Mouse (Mus musculus) embryonic facial prominence, embryonic 15.5 days (tissue): ENCODE measurements around the gene Lzic. TPM values are rescaled to one million over a fixed set of nuclear protein-coding genes. Genes with fewer than 3 reads are reported as not detected.
A peak's percentile ranks its signal among the peaks of the same experiment; 100 is the strongest.

Source experiments
- ATAC-seq: fragments of 200-750 bp; cut with Nextera tagmentation; 2 replicates; pipeline ENCODE4 v1.8.0; 2017; ENCODE audit warnings: low read depth, moderate TSS enrichment; ENCODE audit not compliant: insufficient number of reproducible peaks, low FRiP score, low TSS enrichment
- H3K27ac ChIP-seq: fragments of 300-500 bp; sonication (generic); replicated peaks from 2 replicates; pipeline ENCODE4 v1.5.1; 2015; ENCODE audit warnings: mild to moderate bottlenecking, inconsistent platforms
- H3K27me3 ChIP-seq: fragments of 300-500 bp; sonication (generic); 2 replicates; pipeline ENCODE4 v1.6.1; 2015; ENCODE audit warnings: inconsistent platforms
- H3K36me3 ChIP-seq: fragments of 300-500 bp; sonication (generic); 2 replicates; pipeline ENCODE4 v1.6.1; 2015; ENCODE audit warnings: mild to moderate bottlenecking, inconsistent platforms
- H3K4me1 ChIP-seq: fragments of 300-500 bp; sonication (generic); 2 replicates; pipeline ENCODE4 v1.6.1; 2015; ENCODE audit warnings: inconsistent platforms
- H3K4me2 ChIP-seq: fragments of 300-500 bp; sonication (generic); replicated peaks from 2 replicates; pipeline ENCODE4 v1.6.1; 2015; ENCODE audit warnings: mild to moderate bottlenecking, inconsistent platforms
- H3K4me3 ChIP-seq: fragments of 300-500 bp; sonication (generic); replicated peaks from 2 replicates; pipeline ENCODE4 v1.5.1; 2015; ENCODE audit warnings: mild to moderate bottlenecking, inconsistent platforms
- H3K9ac ChIP-seq: fragments of 300-500 bp; sonication (generic); 2 replicates; pipeline ENCODE4 v1.6.1; 2015; ENCODE audit warnings: inconsistent platforms
- H3K9me3 ChIP-seq: fragments of 300-500 bp; sonication (generic); replicated peaks from 2 replicates; pipeline ENCODE4 v1.6.1; 2016; ENCODE audit warnings: inconsistent platforms
- WGBS: fragments of 180-500 bp; shearing (Covaris S2); methylation state at CpG from one replicate; pipeline ENCODE4 v1.1.7; 2015; 5-methylcytosine and 5-hydroxymethylcytosine counted together
- polyA plus RNA-seq: library from polyadenylated mRNA; unstranded; fragments of >200 nt; fragmentation: Nextera tagmentation; extraction: Ambion mirVana; gene quantifications from 2 replicates; pipeline ENCODE4 v1.2.1, GENCODE M21; 2015

Lzic gene
- polyA plus RNA-seq, result 46.2 and 46.8 TPM in 2 replicates

DNA sequence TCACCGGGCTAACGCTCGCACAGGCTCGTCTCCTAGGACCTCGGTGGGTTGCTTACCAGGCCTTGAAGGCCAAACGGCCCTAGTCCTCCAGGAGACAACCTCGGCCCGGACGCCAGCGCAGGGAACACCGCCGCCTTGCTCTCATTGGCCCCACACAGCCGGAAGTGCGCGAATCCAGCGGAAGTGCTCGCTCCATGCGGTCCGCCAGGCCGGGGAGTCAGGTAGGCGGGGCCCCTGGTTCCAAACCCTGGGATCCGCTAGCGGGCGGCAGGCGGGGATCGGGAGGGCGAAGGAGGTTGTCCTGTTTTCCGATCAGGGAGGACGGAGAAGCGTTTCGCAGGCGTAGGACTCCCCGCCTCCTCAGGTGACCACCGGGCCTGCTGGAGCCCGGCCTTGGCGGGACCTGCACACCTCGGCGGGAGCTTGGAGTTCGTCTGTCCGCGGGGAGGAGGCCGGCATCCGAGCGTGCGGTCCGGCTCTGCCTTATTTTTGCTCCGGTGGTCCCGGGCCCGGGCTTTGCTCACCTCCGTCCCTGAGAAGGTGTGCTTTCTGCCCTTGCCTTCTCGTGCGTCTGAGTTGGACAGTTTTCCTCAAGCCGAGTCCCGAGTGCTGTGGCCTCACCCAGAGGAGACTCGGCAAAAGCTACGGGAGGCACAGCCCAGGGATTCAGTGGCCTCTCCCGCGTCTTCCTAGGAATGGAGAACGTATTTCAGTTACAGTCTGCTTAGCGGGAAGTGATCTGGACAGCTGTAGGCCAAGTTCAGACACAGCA, at the start of gene Lzic, which contains the start of gene Nmnat1:
Gene Lzic, plus strand, starts transcription at position 177 of the 772 bp plus-strand sequence.
Gene Nmnat1, minus strand, starts transcription at position 150 of the 772 bp plus-strand sequence.
- Histone ChIP-seq H3K27me3 (no peaks in the 10 kb centered on the region), H3K4me2 (peak within 1 kb of the TSS; percentile 85), H3K9me3 (no peaks in the 10 kb centered on the region), H3K9ac (peak within 1 kb of the TSS; percentile 63), H3K4me3 (peak within 1 kb of the TSS; percentile 69), H3K27ac (peak within 1 kb of the TSS; percentile 78), H3K36me3 (peaks cover 33% of the 10 kb centered on the region), H3K4me1 (peaks cover 20% of the 10 kb centered on the region)
- under 1% methylated on average over 60 of the region's 60 CpGs for WGBS
- peak; percentile 96 for ATAC-seq

- Histone ChIP-seq H3K36me3 (no peaks in the 10 kb centered on the region), H3K9me3 (no peaks in the 10 kb centered on the region), H3K4me3 (no peak overlapping the region), H3K9ac (no peak overlapping the region), H3K4me2 (no peak overlapping the region), H3K27me3 (no peaks in the 10 kb centered on the region), H3K4me1 (peaks cover 16% of the 10 kb centered on the region), H3K27ac (0 out of 2 replicates have a peak overlapping the region, but pooled peaks have one; percentile 35)
- 25% methylated on average over 8 of the region's 8 CpGs for WGBS
- ATAC-seq, result no peak
These were observed 44.5 kb upstream of the Lzic start for GRCm38 (mm10) chr4:149440576-149440975.

- Histone ChIP-seq H3K9me3 (no peaks in the 10 kb centered on the region), H3K4me3 (no peak overlapping the region), H3K36me3 (no peaks in the 10 kb centered on the region), H3K27me3 (no peaks in the 10 kb centered on the region), H3K27ac (no peak overlapping the region), H3K4me1 (peaks cover 24% of the 10 kb centered on the region), H3K9ac (no peak overlapping the region), H3K4me2 (no peak overlapping the region)
- 19% methylated on average over 3 of the region's 3 CpGs for WGBS
- ATAC-seq, result no peak
These were observed 42.6 kb upstream of the Lzic start for GRCm38 (mm10) chr4:149442436-149442835.

GRCm38 (mm10) chr4:149444465-149444864, 40.6 kb upstream of the Lzic start:
- peak overlapping the region; percentile 67; the same call in 1 of the 2 replicates for H3K4me2 ChIP-seq
- H3K36me3 ChIP-seq, result no peaks in the 10 kb centered on the region
- H3K27me3 ChIP-seq, result no peaks in the 10 kb centered on the region
- no peak for ATAC-seq
- WGBS, result 55% methylated on average over 1 of the region's 1 CpGs
- peaks cover 24% of the 10 kb centered on the region for H3K4me1 ChIP-seq
- H3K4me3 ChIP-seq, result no peak overlapping the region
- H3K27ac ChIP-seq, result peak overlapping the region; percentile 95; the same call in 1 of the 2 replicates
- H3K9ac ChIP-seq, result no peak overlapping the region
- no peaks in the 10 kb centered on the region for H3K9me3 ChIP-seq

- Histone ChIP-seq H3K4me3 (peak overlapping the region; percentile 39), H3K27me3 (no peaks in the 10 kb centered on the region), H3K9me3 (no peaks in the 10 kb centered on the region), H3K36me3 (no peaks in the 10 kb centered on the region), H3K27ac (peak overlapping the region; percentile 95), H3K4me2 (peak overlapping the region; percentile 67), H3K4me1 (peaks cover 24% of the 10 kb centered on the region), H3K9ac (peak overlapping the region; percentile 29; the same call in 1 of the 2 replicates)
- WGBS, result under 1% methylated on average over 36 of the region's 36 CpGs
- peak; percentile 94 for ATAC-seq
These were observed 39.9 kb upstream of the Lzic start for GRCm38 (mm10) chr4:149444964-149445701.

DNA sequence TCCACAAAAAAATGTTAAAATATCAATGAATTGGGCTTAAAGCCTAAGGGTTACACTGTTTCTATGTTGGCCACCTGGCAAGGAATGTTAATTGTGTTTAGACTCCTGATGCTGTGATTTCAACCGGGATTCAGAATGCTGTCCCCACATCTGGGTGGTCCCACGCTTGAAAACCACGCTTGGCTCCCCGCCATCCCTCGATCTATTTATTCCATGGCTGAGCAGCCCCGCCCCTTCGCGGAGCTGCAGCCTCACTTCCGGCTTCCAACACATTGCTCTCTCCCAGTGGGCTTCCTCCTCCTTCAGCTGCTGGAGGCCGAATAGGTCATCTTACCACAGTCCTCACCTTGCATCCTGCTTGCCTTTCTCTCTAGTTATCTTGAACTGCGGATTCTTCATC, 39.2 kb upstream of the Lzic start:
- H3K4me2 ChIP-seq, result peak overlapping the region; percentile 67
- no peaks in the 10 kb centered on the region for H3K9me3 ChIP-seq
- peak overlapping the region; percentile 95 for H3K27ac ChIP-seq
- no peaks in the 10 kb centered on the region for H3K27me3 ChIP-seq
- H3K9ac ChIP-seq, result peak overlapping the region; percentile 12; the same call in 1 of the 2 replicates
- peak; percentile 18; the same call in 1 of the 2 replicates for ATAC-seq
- peaks cover 24% of the 10 kb centered on the region for H3K4me1 ChIP-seq
- 3% methylated on average over 11 of the region's 11 CpGs for WGBS
- H3K36me3 ChIP-seq, result no peaks in the 10 kb centered on the region
- peak overlapping the region; percentile 39 for H3K4me3 ChIP-seq

GRCm38 (mm10) chr4:149446309-149446708, 38.7 kb upstream of the Lzic start:
- no peak overlapping the region; the same call in 1 of the 2 replicates for H3K4me3 ChIP-seq
- no peak overlapping the region for H3K9ac ChIP-seq
- H3K4me2 ChIP-seq, result peak overlapping the region; percentile 67
- no peak for ATAC-seq
- H3K4me1 ChIP-seq, result peaks cover 24% of the 10 kb centered on the region
- peak overlapping the region; percentile 95 for H3K27ac ChIP-seq
- no peaks in the 10 kb centered on the region for H3K36me3 ChIP-seq
- WGBS, result 26% methylated on average over 1 of the region's 1 CpGs
- H3K9me3 ChIP-seq, result no peaks in the 10 kb centered on the region
- no peaks in the 10 kb centered on the region for H3K27me3 ChIP-seq

- Histone ChIP-seq H3K36me3 (no peaks in the 10 kb centered on the region), H3K4me2 (no peak overlapping the region), H3K4me3 (no peak overlapping the region), H3K27me3 (no peaks in the 10 kb centered on the region), H3K9me3 (no peaks in the 10 kb centered on the region), H3K4me1 (peaks cover 8% of the 10 kb centered on the region), H3K9ac (no peak overlapping the region), H3K27ac (no peak overlapping the region)
- 83% methylated on average over 3 of the region's 3 CpGs for WGBS
- no peak for ATAC-seq
These were observed 34.4 kb upstream of the Lzic start for GRCm38 (mm10) chr4:149450636-149451035.

DNA sequence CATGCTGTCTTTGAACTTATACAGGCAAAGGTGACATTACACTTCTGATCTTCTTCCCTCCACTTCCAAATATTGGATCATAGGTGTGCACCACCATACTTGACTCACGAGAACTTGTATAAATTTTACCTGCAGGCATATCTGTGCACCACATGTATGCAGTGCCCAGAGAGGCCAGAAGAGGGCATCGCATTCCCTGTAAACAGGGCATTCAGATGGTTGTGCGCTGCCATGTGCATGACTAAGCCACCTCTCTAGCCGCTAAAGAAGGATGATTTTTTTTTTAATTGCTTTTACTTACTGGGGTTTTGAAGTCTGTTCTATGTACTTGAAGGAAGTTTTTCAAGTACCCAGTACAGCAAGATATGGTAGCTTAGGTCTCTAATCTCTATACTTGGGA, 31.4 kb upstream of the Lzic start:
- WGBS, result 85% methylated on average over 4 of the region's 4 CpGs
- Histone ChIP-seq H3K4me3 (no peak overlapping the region), H3K27ac (no peak overlapping the region), H3K36me3 (no peaks in the 10 kb centered on the region), H3K9me3 (no peaks in the 10 kb centered on the region), H3K27me3 (no peaks in the 10 kb centered on the region), H3K4me2 (no peak overlapping the region), H3K9ac (no peak overlapping the region), H3K4me1 (no peaks in the 10 kb centered on the region)
- no peak for ATAC-seq

DNA sequence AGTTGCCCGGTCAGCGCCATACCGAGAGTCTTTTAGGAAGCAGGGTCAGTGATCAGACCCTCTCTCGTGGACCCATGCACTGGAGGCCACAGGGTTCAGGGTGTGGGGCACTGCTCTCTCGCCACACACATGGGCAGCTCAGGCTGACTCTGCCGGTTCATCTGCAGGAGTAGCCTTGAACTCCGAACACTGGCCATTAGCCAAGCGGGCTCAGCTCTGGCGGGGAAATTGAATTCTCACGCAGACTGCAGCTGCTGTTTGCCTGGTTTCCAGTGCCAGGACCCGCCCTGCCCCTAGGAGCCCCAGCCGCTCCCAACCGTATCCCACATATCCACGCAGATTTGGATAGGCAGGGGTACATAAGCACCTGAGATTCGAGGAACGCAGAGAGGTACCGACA, 30.8 kb upstream of the Lzic start:
- H3K36me3 ChIP-seq, result no peaks in the 10 kb centered on the region
- no peak overlapping the region for H3K4me3 ChIP-seq
- no peaks in the 10 kb centered on the region for H3K9me3 ChIP-seq
- H3K4me2 ChIP-seq, result no peak overlapping the region
- 71% methylated on average over 17 of the region's 17 CpGs for WGBS
- H3K27ac ChIP-seq, result no peak overlapping the region
- no peaks in the 10 kb centered on the region for H3K4me1 ChIP-seq
- no peak overlapping the region for H3K9ac ChIP-seq
- no peak for ATAC-seq
- H3K27me3 ChIP-seq, result no peaks in the 10 kb centered on the region

GRCm38 (mm10) chr4:149454879-149455278, 30.1 kb upstream of the Lzic start, which contains the start of gene Rbp7:
Gene Rbp7, minus strand, starts transcription at chr4:149454978.
- ATAC-seq, result no peak

More at GRCm38 (mm10) chr4:149454879-149455278, 30.1 kb upstream of the Lzic start, which contains the start of gene Rbp7:
- Histone ChIP-seq H3K27me3 (no peaks in the 10 kb centered on the region), H3K36me3 (no peaks in the 10 kb centered on the region), H3K27ac (no peak within 1 kb of the TSS), H3K4me2 (no peak within 1 kb of the TSS), H3K9ac (no peak within 1 kb of the TSS), H3K4me3 (no peak within 1 kb of the TSS), H3K9me3 (no peaks in the 10 kb centered on the region), H3K4me1 (no peaks in the 10 kb centered on the region)
- 56% methylated on average over 8 of the region's 8 CpGs for WGBS
